Mouse (Mus musculus) testis, adult 2 months (tissue): ENCODE results near the gene Pmvk. TPM values are rescaled to one million over a fixed set of nuclear protein-coding genes. Genes with fewer than 3 reads are reported as not detected.

Experiments
- H3K27ac ChIP-seq: fragments of 200-500 bp; 2 replicates; pipeline ENCODE4 v1.5.1; 2012; ENCODE audit warnings: low read depth, low read length; ENCODE audit not compliant: control insufficient read depth, insufficient read depth
- H3K27me3 ChIP-seq: fragments of 200-500 bp; 2 replicates; pipeline ENCODE4 v1.6.1; 2012; ENCODE audit warnings: mild to moderate bottlenecking, low read length, moderate library complexity; ENCODE audit not compliant: control insufficient read depth, insufficient read depth
- H3K36me3 ChIP-seq: fragments of 200-500 bp; 2 replicates; pipeline ENCODE4 v1.6.1; 2012; ENCODE audit warnings: mild to moderate bottlenecking, low read length; ENCODE audit not compliant: control insufficient read depth, insufficient read depth
- H3K4me1 ChIP-seq: fragments of 200-500 bp; 2 replicates; pipeline ENCODE4 v1.6.1; 2012; ENCODE audit warnings: low read length; ENCODE audit not compliant: control insufficient read depth, insufficient read depth
- H3K4me3 ChIP-seq: fragments of 200-500 bp; 2 replicates; pipeline ENCODE4 v1.5.1; 2012; ENCODE audit warnings: low read depth, mild to moderate bottlenecking, low read length, moderate library complexity, mixed read lengths; ENCODE audit not compliant: control insufficient read depth
- CTCF ChIP-seq: fragments of 200-500 bp; IDR thresholded peaks from 2 replicates; pipeline ENCODE4 v1.5.1; 2012; ENCODE audit warnings: low read depth, mild to moderate bottlenecking, inconsistent platforms, low read length, moderate library complexity; ENCODE audit not compliant: control insufficient read depth, insufficient read depth, insufficient replicate concordance
- POLR2A ChIP-seq: fragments of 200-500 bp; IDR thresholded peaks from 2 replicates; pipeline ENCODE4 v1.6.1; 2012; ENCODE audit warnings: low read depth, mild to moderate bottlenecking, inconsistent platforms, low read length, moderate library complexity; ENCODE audit not compliant: control insufficient read depth
- polyA plus RNA-seq: library from polyadenylated mRNA; depleted of rRNA; stranded (reverse); fragments of >200 nt; gene quantifications from 2 replicates; pipeline ENCODE4 v1.2.3, GENCODE M21; 2012

Pmvk gene
- polyA plus RNA-seq, 1 experiment: 23.1 TPM

DNA sequence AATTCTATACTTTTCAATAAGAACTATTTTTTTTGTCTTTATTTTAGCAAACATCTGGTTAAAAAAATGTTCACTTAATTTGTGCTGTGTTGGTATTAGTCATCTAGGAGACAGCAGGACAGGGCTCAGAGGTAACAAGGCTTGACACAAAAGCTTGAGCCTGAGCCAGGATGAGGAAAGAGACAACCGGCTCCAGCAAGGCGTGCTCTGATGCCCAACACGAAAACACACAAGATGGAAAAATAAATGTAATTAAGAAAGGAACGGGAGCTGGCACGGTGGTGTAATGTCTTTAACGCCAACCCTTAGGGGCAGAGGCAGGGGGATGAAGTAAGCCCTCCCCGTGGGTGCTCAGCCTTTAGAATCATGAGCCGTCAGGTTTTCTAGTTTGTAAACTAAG, 31.8 kb downstream of the Pmvk start:
- Histone ChIP-seq H3K27me3 (no peaks in the 10 kb centered on the region), H3K27ac (no peak overlapping the region), H3K4me3 (no peak overlapping the region), H3K36me3 (no peaks in the 10 kb centered on the region), H3K4me1 (peaks cover 4% of the 10 kb centered on the region)
- TF ChIP-seq POLR2A: no peak
- TF ChIP-seq CTCF: no peak

DNA sequence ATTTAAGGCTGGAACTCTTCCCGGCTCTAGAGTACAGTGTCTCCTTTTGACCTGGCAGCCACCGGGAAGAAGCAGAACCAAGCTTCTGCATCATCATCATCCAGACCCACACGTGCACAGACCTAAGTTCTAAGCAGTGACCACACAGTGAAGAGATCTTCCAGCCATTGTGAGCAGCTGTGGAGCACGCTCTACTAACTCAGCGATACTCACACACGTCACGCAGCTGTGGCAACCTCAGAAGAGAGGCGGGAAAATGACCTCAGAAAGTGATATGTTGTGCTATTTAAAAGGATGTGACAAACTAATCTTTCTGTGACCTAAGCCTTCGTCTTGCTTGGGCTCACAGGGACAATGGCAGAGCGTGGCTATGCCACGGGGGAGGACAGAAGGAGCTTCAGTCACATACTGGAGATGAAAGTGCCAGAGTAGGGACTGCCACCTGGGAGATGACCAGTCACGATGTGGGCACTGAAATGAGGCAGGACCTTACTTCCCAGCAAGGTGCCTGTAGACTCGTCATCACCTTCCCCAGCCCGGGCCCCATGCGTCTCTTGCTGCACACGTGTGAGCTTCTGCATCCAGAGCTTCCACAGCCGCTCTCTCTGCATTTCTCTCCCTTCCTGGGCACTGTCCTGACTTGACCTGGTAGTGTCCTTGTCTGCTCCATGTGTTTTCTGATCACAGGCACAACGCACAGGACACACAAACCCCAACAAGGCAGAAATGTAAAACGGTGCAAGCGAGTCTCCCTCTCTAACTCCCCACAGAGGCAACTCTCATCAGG, 32.8 kb downstream of the Pmvk start:
- no peaks in the 10 kb centered on the region for H3K27me3 ChIP-seq
- peaks cover 4% of the 10 kb centered on the region for H3K4me1 ChIP-seq
- no peak overlapping the region for H3K27ac ChIP-seq
- no peak overlapping the region for H3K4me3 ChIP-seq
- TF ChIP-seq CTCF (no peak), POLR2A (no peak)
- no peaks in the 10 kb centered on the region for H3K36me3 ChIP-seq

GRCm38 (mm10) chr3:89490790-89491189, 36.4 kb downstream of the Pmvk start:
- no peak; the same call in 1 of the 2 replicates for TF ChIP-seq CTCF
- no peak for TF ChIP-seq POLR2A
- no peak overlapping the region for H3K27ac ChIP-seq

DNA sequence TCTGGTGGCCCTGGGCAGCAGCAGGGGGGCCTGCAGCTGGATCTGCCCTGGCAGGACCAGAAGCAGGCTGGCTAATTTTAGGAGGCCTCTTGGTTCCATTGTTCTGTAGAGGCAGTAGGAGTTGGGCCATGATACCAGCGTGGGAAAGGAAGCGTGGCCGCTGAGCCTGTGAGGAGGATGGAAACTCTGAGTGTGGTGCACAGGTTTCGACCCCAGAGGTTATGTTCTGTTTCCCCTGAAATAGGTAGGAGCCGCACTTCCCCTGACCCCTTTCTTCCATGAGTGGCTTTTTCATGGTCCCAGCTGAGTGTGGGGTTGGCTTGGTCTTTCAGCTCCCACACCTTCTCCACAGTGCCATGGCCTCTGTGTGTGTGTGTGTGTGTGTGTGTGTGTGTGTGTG, 37.2 kb downstream of the Pmvk start:
- H3K27ac ChIP-seq: no peak overlapping the region
- no peaks in the 10 kb centered on the region for H3K36me3 ChIP-seq
- H3K4me1 ChIP-seq: no peaks in the 10 kb centered on the region
- no peaks in the 10 kb centered on the region for H3K27me3 ChIP-seq
- H3K4me3 ChIP-seq: no peak overlapping the region
- no peak for TF ChIP-seq CTCF
- no peak for TF ChIP-seq POLR2A

More at GRCm38 (mm10) chr3:89490790-89491189, 36.4 kb downstream of the Pmvk start:
- Histone ChIP-seq H3K36me3 (no peaks in the 10 kb centered on the region), H3K4me3 (no peak overlapping the region), H3K27me3 (no peaks in the 10 kb centered on the region), H3K4me1 (no peaks in the 10 kb centered on the region)

DNA sequence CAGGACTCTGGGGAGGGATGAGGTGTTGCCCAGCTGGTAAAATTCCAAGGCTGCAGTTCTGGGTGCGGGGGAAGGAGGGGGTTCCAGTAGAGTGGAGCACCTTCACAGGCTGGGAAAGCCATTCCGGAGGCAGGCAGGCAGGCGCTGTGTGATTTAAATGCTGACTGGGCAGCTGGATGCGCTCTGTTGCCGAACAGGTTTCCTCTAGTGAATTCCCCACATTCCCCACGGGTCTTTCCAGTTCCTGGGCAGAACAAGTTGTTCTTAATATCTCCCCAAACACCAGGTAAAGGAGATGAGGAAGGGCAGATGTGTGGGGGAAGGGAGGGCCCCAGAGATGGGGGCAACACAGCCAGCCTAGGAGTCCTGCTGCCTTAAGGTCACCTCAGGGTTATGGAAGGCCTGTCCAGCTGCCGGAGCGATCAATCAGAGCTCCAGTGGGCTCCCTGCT, 38.4 kb downstream of the Pmvk start:
- no peak for TF ChIP-seq CTCF
- no peak for TF ChIP-seq POLR2A
- no peaks in the 10 kb centered on the region for H3K27me3 ChIP-seq
- H3K36me3 ChIP-seq: no peaks in the 10 kb centered on the region
- no peaks in the 10 kb centered on the region for H3K4me1 ChIP-seq
- no peak overlapping the region for H3K4me3 ChIP-seq
- H3K27ac ChIP-seq: no peak overlapping the region

DNA sequence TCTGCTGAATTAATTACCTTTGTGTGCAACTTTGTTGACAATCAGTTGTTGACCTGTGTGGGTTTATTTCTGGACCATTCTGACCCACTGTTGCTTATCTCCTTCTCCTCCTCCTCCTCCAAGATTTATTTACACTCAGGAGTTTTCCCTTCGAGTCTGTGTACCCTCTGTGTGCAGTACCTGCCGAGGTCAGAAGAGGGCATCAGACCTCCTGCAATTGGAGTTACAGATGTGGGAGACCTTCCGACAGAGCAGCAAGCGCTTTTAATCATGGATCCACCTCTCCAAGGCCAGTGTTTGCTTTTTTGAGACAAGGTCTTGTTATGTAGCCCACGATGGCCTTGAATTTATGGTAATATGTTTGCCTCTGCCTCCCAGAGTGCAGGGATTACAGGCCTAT, 40.3 kb downstream of the Pmvk start:
- Histone ChIP-seq H3K36me3 (no peaks in the 10 kb centered on the region), H3K4me3 (no peak overlapping the region), H3K27ac (no peak overlapping the region), H3K4me1 (no peaks in the 10 kb centered on the region), H3K27me3 (no peaks in the 10 kb centered on the region)
- TF ChIP-seq CTCF: 0 out of 2 replicates have a peak, but pooled peaks have one; percentile 12
- no peak for TF ChIP-seq POLR2A

DNA sequence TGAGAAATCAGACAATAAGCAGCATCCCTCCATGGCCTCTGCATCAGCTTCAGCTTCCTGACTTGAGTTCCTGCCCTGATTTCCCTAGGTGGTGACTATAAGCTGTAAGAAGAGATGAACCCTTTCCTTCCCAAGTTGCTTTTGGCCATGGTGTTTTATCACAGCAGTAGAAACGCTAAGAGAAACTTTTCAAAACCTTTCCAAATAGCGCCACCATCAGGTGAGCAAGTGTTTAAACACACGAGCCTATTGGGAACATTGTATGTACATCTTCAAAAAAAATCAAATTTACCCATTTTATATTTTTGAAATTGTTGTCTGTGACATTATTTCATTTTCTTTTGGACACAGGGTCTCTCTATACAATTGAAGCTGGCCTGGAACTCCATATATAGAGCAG, 42.0 kb downstream of the Pmvk start:
- no peaks in the 10 kb centered on the region for H3K4me1 ChIP-seq
- no peak overlapping the region for H3K4me3 ChIP-seq
- no peak overlapping the region for H3K27ac ChIP-seq
- H3K27me3 ChIP-seq: no peaks in the 10 kb centered on the region
- H3K36me3 ChIP-seq: no peaks in the 10 kb centered on the region
- TF ChIP-seq CTCF: no peak
- no peak for TF ChIP-seq POLR2A
